Mouse (Mus musculus) CH12.LX (cell line): ENCODE data around the gene Fgfr2.

Experiments used
- USF2 ChIP-seq: conservative IDR thresholded peaks from 2 replicates; pipeline ENCODE4 v1.6.1; 2011; ENCODE audit warnings: low read depth, low read length, improper control_type of control experiment
- ZKSCAN1 ChIP-seq: IDR thresholded peaks from 2 replicates; pipeline ENCODE4 v1.6.1; 2012; ENCODE audit warnings: low read depth, inconsistent platforms, low read length, improper control_type of control experiment, borderline replicate concordance

DNA sequence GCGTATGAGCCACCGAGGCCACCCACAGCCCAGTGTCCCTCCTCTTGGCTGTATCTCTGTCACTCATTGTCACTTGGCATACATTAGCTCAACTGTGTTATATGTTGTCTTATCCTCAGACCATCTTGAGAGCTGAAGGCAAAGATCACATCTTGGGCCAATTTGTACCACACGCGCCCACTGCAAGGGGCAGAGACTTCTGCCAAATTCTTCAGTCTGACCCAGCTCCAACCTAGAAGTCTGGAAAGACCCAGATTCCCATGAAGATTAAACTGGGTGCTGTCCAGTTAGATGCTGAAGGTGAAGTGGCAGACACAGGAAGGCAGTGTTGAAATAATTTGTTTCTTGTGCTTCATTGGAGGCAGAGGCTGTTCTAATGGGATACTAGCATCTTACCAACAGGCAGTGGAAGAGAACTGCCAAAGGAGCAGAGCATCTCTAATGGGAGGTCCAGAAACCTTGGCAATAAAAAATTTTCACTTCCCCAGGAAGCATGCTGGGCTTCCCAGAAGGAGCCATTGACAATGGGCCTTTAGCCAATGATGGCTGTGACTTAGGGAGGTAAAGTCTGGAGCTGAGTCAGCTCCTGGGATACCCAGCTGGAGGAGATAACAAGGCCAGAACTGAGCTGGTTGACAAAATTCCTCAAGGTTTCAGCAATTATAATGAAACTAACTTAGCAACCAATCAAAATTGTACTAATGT, 514.7 kb downstream of the Fgfr2 start:
- TF ChIP-seq ZKSCAN1 (no peak), USF2 (no peak)
